Mouse (Mus musculus) ES-Bruce4 (cell line): ENCODE data around the gene Zc3hav1l.

Experiments used
- CTCF ChIP-seq: IDR thresholded peaks from one replicate; pipeline ENCODE4 v1.8.1; 2011; ENCODE audit warnings: low read depth, low read length
- EP300 ChIP-seq: IDR thresholded peaks from 2 replicates; pipeline ENCODE4 v1.6.1; 2011; ENCODE audit warnings: low read depth, low read length; ENCODE audit not compliant: insufficient read depth
- POLR2A ChIP-seq: IDR thresholded peaks from one replicate; pipeline ENCODE4 v1.8.1; 2011; ENCODE audit warnings: low read length; ENCODE audit not compliant: insufficient read depth

- TF ChIP-seq CTCF (no peak), POLR2A (no peak), EP300 (no peak)
Measured at GRCm38 (mm10) chr6:38244806-38245205, 54.3 kb downstream of the Zc3hav1l start.
